Mouse (Mus musculus) hindbrain, embryonic 12.5 days (tissue): ENCODE measurements at regions not wholly inside any gene's neighbourhood (a gene's known extent, or its start where the extent isn't known, plus 50 kb on each side); places are given as distances from the start of the nearest gene placed in this dataset.
A peak's percentile ranks its signal among the peaks of the same experiment; 100 is the strongest.
"Not testable (repeated sequence)": the region's sequence is repeated elsewhere in the genome, so short reads cannot be mapped to it uniquely, and the experiment has no call there.

ENCODE experiments used
- ATAC-seq: fragments of 200-750 bp; cut with Nextera tagmentation; 2 replicates; pipeline ENCODE4 v1.8.0; 2017; ENCODE audit warnings: moderate TSS enrichment; ENCODE audit not compliant: low FRiP score
- H3K27ac ChIP-seq: fragments of 300-500 bp; sonication (generic); 2 replicates; pipeline ENCODE4 v1.5.1; 2016; ENCODE audit warnings: mild to moderate bottlenecking
- H3K27me3 ChIP-seq: fragments of 300-500 bp; sonication (generic); 2 replicates; pipeline ENCODE4 v1.6.1; 2016; ENCODE audit warnings: mild to moderate bottlenecking
- H3K36me3 ChIP-seq: fragments of 300-500 bp; sonication (generic); 2 replicates; pipeline ENCODE4 v1.6.1; 2016; ENCODE audit warnings: mild to moderate bottlenecking
- H3K4me1 ChIP-seq: fragments of 300-500 bp; sonication (generic); 2 replicates; pipeline ENCODE4 v1.6.1; 2016
- H3K4me2 ChIP-seq: fragments of 300-500 bp; sonication (generic); replicated peaks from 2 replicates; pipeline ENCODE4 v1.6.1; 2016; ENCODE audit warnings: mild to moderate bottlenecking
- H3K4me3 ChIP-seq: fragments of 300-500 bp; sonication (generic); 2 replicates; pipeline ENCODE4 v1.5.1; 2016; ENCODE audit warnings: mild to moderate bottlenecking
- H3K9ac ChIP-seq: fragments of 300-500 bp; sonication (generic); 2 replicates; pipeline ENCODE4 v1.6.1; 2016; ENCODE audit warnings: mild to moderate bottlenecking, moderate library complexity
- H3K9me3 ChIP-seq: fragments of 300-500 bp; sonication (generic); replicated peaks from 2 replicates; pipeline ENCODE4 v1.6.1; 2016; ENCODE audit warnings: mild to moderate bottlenecking
- WGBS: fragments of 180-500 bp; shearing (Covaris S2); methylation state at CpG from one replicate; pipeline ENCODE4 v1.1.7; 2016; 5-methylcytosine and 5-hydroxymethylcytosine counted together

- H3K27me3 ChIP-seq: no peaks in the 10 kb centered on the region
- H3K9me3 ChIP-seq: no peaks in the 10 kb centered on the region
- H3K4me3 ChIP-seq: no peak overlapping the region
- 48% methylated on average over 3 of the region's 3 CpGs for WGBS
- H3K4me1 ChIP-seq: no peaks in the 10 kb centered on the region
- no peaks in the 10 kb centered on the region for H3K36me3 ChIP-seq
- no peak overlapping the region for H3K4me2 ChIP-seq
- no peak overlapping the region for H3K9ac ChIP-seq
- ATAC-seq: no peak
- no peak overlapping the region for H3K27ac ChIP-seq
These were observed 168.8 kb downstream of the Bcl2l11 start for GRCm38 (mm10) chr2:128294610-128295009.

GRCm38 (mm10) chr2:128295018-128295424, 169.2 kb downstream of the Bcl2l11 start:
- Histone ChIP-seq H3K9ac (no peak overlapping the region), H3K9me3 (no peaks in the 10 kb centered on the region), H3K27ac (no peak overlapping the region), H3K4me3 (no peak overlapping the region), H3K4me2 (no peak overlapping the region), H3K36me3 (no peaks in the 10 kb centered on the region), H3K4me1 (no peaks in the 10 kb centered on the region), H3K27me3 (no peaks in the 10 kb centered on the region)
- no peak for ATAC-seq
- WGBS: 79% methylated on average over 11 of the region's 11 CpGs

DNA sequence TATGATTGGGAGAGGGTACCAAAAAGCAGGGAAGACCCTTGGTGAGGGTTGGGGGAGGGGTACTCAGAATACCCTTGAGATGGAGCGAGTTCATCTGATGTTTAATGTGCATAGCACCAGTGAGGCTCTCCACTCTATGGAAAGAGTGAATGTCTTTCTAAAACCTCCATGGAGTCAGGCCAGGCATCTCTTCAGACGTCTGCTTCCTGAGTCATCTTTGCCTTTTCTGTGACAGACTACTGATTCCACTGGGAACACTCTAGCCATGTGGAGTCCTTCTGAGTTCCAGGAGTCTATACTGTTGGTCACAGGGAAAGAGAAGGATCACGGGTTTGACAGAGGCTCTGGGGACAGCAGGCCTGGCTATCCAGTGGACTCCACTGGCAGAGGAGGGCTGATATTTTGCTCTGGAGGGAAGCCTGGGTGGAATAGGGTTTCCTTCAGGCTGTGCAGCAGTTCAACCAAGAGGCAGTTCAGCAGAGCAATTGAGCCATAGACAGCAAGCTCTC, 169.9 kb downstream of the Bcl2l11 start:
- ATAC-seq: no peak
- H3K4me1 ChIP-seq: no peaks in the 10 kb centered on the region
- WGBS: 68% methylated on average over 3 of the region's 3 CpGs
- no peak overlapping the region for H3K27ac ChIP-seq
- no peak overlapping the region for H3K4me3 ChIP-seq
- no peaks in the 10 kb centered on the region for H3K36me3 ChIP-seq
- H3K9ac ChIP-seq: no peak overlapping the region
- no peaks in the 10 kb centered on the region for H3K9me3 ChIP-seq
- H3K4me2 ChIP-seq: no peak overlapping the region
- no peaks in the 10 kb centered on the region for H3K27me3 ChIP-seq

DNA sequence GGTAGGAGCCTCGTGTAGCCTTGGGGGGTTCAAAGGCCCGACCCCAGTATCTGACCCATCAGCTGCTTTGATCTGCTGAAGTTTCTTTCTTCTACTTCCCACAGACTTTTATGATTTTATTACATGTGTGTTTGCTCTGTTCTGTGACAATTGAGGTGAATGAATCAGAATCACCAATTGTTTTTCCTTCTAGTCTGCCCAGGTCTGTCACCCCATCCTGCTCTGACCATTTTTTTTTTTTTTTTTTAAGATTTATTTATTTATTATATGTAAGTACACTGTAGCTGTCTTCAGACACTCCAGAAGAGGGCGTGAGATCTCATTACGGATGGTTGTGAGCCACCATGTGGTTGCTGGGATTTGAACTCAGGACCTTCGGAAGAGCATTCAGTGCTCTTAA, 170.6 kb downstream of the Bcl2l11 start:
- ATAC-seq, H3K4me3 ChIP-seq, H3K27ac ChIP-seq, H3K36me3 ChIP-seq, H3K4me1 ChIP-seq, H3K9ac ChIP-seq, H3K4me2 ChIP-seq, H3K9me3 ChIP-seq, H3K27me3 ChIP-seq: not testable (repeated sequence)
- WGBS: 88% methylated on average over 5 of the region's 5 CpGs

DNA sequence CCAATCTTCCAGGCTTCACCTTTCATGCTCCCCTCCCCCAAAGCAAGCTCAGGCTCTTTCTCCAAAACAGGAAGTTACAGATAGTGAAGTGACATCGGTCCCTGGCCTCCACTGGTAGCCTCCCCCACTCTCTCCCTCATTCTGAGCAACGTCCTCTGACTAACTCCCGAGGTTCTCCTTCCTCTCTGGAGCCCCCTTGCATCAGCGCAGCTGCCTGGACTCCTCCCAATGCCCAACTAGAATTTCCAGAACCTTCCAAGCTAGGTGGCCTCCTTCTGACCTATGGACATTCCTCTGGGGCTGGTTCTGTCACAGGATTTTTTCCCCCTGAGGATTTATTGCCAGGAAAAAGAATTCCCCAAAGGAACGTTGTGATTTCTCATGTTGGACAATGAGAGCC, 171.1 kb downstream of the Bcl2l11 start:
- H3K4me2 ChIP-seq: no peak overlapping the region
- H3K36me3 ChIP-seq: no peaks in the 10 kb centered on the region
- H3K9me3 ChIP-seq: no peaks in the 10 kb centered on the region
- H3K4me3 ChIP-seq: no peak overlapping the region
- 42% methylated on average over 5 of the region's 5 CpGs for WGBS
- H3K27me3 ChIP-seq: no peaks in the 10 kb centered on the region
- H3K9ac ChIP-seq: no peak overlapping the region
- no peak for ATAC-seq
- H3K27ac ChIP-seq: no peak overlapping the region
- no peaks in the 10 kb centered on the region for H3K4me1 ChIP-seq

DNA sequence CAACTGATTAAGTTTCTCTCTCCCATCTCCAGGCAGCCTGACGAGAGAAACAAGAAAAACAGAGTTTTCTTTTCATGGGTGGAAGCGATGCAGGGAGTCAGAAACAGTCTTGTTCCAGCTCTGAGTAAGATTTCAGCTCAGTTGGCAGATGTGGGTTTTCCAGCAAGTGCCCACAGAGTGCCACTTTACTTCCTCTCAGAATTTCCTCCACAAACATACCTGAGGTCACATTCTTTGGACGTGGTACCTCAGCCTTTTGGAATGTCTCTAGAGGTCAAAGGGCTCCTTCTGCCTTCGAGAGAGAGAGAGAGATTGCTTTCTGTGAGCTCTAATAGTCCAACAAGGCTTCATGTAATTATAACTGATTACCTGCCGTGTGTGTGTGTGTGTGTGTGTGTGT, 172.0 kb downstream of the Bcl2l11 start:
- ATAC-seq: no peak
- Histone ChIP-seq H3K27ac (no peak overlapping the region), H3K36me3 (no peaks in the 10 kb centered on the region), H3K4me3 (no peak overlapping the region), H3K4me1 (no peaks in the 10 kb centered on the region), H3K9ac (no peak overlapping the region), H3K27me3 (no peaks in the 10 kb centered on the region), H3K9me3 (no peaks in the 10 kb centered on the region), H3K4me2 (no peak overlapping the region)
- WGBS: 69% methylated on average over 5 of the region's 5 CpGs

GRCm38 (mm10) chr2:128298996-128299395, 173.2 kb downstream of the Bcl2l11 start:
- Histone ChIP-seq H3K27me3 (no peaks in the 10 kb centered on the region), H3K4me3 (no peak overlapping the region), H3K4me1 (no peaks in the 10 kb centered on the region), H3K9me3 (no peaks in the 10 kb centered on the region), H3K4me2 (no peak overlapping the region), H3K27ac (no peak overlapping the region), H3K9ac (no peak overlapping the region), H3K36me3 (no peaks in the 10 kb centered on the region)
- no peak for ATAC-seq
- 86% methylated on average over 8 of the region's 8 CpGs for WGBS

DNA sequence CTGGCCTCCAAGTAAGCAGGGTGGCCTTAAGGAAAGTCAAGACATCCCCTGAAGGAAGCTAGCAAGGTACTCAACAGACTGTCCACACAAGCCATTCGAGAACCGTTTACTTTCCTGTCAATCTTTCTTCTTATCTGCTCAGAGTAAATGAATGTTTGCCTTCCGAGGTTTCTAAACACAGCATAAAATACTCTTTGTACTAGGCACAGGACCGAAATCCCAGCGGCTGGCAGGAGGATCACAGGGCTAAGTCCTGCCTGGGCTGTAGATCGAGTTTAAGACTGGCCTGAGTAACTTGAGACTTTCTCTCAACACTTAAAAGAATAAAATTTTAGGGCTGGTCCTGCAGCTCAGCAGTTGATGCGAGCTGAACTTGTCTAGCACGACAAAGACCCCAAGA, 175.9 kb downstream of the Bcl2l11 start:
- no peak for ATAC-seq
- Histone ChIP-seq H3K4me2 (no peak overlapping the region), H3K9me3 (no peaks in the 10 kb centered on the region), H3K4me3 (no peak overlapping the region), H3K4me1 (no peaks in the 10 kb centered on the region), H3K27ac (no peak overlapping the region), H3K27me3 (no peaks in the 10 kb centered on the region), H3K36me3 (no peaks in the 10 kb centered on the region), H3K9ac (no peak overlapping the region)
- 44% methylated on average over 8 of the region's 8 CpGs for WGBS

DNA sequence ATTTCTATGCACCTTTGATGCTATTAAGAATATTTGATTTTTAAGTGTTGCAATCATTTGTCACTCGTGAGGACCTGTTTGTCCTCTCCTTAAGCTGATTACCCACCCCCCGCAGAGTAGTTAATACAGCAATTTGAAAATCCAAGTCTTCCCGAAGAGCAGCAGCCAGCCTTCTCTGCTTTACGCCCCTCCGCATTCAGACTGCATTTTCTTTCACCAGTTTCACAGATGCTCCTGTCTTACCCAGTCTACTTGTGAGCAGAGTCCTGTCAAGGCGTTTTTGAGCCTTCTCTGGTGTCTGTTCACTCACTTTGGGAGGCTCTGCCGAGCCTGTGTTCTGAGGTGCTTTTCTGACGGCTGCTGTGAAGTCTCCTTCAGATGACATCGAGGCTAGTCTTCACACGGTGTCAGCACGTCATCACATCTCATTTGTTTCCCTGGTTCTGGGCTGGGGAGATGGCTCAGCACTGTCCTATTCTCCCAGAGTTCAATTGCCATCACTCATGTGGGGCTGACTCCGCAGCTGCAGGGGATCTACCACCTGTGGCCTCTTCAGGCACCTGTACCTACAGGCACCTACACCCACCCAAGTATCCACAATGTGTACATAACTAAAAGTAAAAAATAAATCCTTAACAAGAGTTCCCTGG, 178.3 kb downstream of the Bcl2l11 start:
- Histone ChIP-seq H3K4me2 (no peak overlapping the region), H3K27ac (no peak overlapping the region), H3K36me3 (no peaks in the 10 kb centered on the region), H3K27me3 (no peaks in the 10 kb centered on the region), H3K4me1 (no peaks in the 10 kb centered on the region), H3K9me3 (no peaks in the 10 kb centered on the region), H3K9ac (no peak overlapping the region), H3K4me3 (no peak overlapping the region)
- ATAC-seq: no peak
- 20% methylated on average over 12 of the region's 12 CpGs for WGBS

- H3K4me1 ChIP-seq: peaks cover 4% of the 10 kb centered on the region; the same call in 1 of the 2 replicates
- no peaks in the 10 kb centered on the region for H3K9me3 ChIP-seq
- WGBS: 82% methylated on average over 6 of the region's 6 CpGs
- no peak overlapping the region for H3K9ac ChIP-seq
- H3K36me3 ChIP-seq: no peaks in the 10 kb centered on the region
- no peak overlapping the region for H3K4me3 ChIP-seq
- no peaks in the 10 kb centered on the region for H3K27me3 ChIP-seq
- no peak overlapping the region for H3K27ac ChIP-seq
- ATAC-seq: no peak
- H3K4me2 ChIP-seq: no peak overlapping the region
These were observed 180.9 kb downstream of the Bcl2l11 start for GRCm38 (mm10) chr2:128306693-128307092.

- Histone ChIP-seq H3K4me1 (peaks cover 13% of the 10 kb centered on the region), H3K9ac (no peak overlapping the region), H3K9me3 (no peaks in the 10 kb centered on the region), H3K36me3 (no peaks in the 10 kb centered on the region), H3K27me3 (no peaks in the 10 kb centered on the region), H3K27ac (no peak overlapping the region), H3K4me3 (no peak overlapping the region), H3K4me2 (no peak overlapping the region)
- WGBS: 39% methylated on average over 10 of the region's 10 CpGs
- ATAC-seq: no peak
These were observed 183.7 kb downstream of the Bcl2l11 start for GRCm38 (mm10) chr2:128309541-128310030.

DNA sequence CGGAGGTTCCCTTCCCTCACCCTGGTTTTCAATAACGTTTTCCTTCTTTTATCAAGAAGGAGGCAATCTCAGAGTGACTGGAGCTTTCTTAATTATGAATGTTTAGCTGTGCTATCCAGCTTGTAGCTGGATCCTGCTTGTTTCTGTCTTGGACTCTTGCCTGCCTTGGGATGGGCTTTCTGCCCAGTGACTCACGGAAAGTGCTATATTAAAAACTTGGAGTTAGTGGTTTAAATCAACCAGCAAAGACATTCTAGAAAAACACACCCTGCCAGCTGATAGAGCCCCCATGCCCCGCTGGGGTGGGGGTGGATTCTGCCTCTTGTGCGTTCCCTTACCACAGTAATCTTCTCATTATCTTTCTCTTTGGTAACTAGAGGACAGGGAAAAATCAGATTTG, 184.2 kb downstream of the Bcl2l11 start:
- 42% methylated on average over 5 of the region's 5 CpGs for WGBS
- H3K9me3 ChIP-seq: no peaks in the 10 kb centered on the region
- no peak overlapping the region for H3K4me3 ChIP-seq
- H3K9ac ChIP-seq: no peak overlapping the region
- H3K36me3 ChIP-seq: no peaks in the 10 kb centered on the region
- H3K27ac ChIP-seq: no peak overlapping the region
- no peaks in the 10 kb centered on the region for H3K27me3 ChIP-seq
- ATAC-seq: no peak
- no peak overlapping the region for H3K4me2 ChIP-seq
- peaks cover 13% of the 10 kb centered on the region for H3K4me1 ChIP-seq

GRCm38 (mm10) chr2:128312084-128312594, 186.3 kb downstream of the Bcl2l11 start:
- Histone ChIP-seq H3K9me3 (no peaks in the 10 kb centered on the region), H3K9ac (0 out of 2 replicates have a peak overlapping the region, but pooled peaks have one; percentile 23), H3K4me3 (peak overlapping the region; percentile 12; the same call in 1 of the 2 replicates), H3K27me3 (no peaks in the 10 kb centered on the region), H3K36me3 (no peaks in the 10 kb centered on the region), H3K4me2 (peak overlapping the region; percentile 46), H3K27ac (no peak overlapping the region), H3K4me1 (peaks cover 13% of the 10 kb centered on the region)
- WGBS: 3% methylated on average over 14 of the region's 14 CpGs
- no peak for ATAC-seq
